Mouse (Mus musculus) spleen, postnatal 4 days (tissue): ENCODE data around the gene Pum2.
A peak's percentile ranks its signal among the peaks of the same experiment; 100 is the strongest.

Experiments
- DNase-seq, 2 experiments: peaks; one replicate each; pipeline ENCODE4 v3.0.0; 2022; ENCODE audit warnings: low spot score in 2 of 2

Gene Pum2

GRCm38 (mm10) chr12:8673974-8674306 is at the start of gene Pum2:
Gene Pum2, plus strand, starts transcription at chr12:8674134.
- DNase-seq, result peak; percentile 93 to 97

GRCm38 (mm10) chr12:8629537-8629936 is 44.4 kb upstream of the Pum2 start:
- DNase-seq, result peak in 1 of 2 experiments; percentile 55

GRCm38 (mm10) chr12:8631691-8632090 is 42.2 kb upstream of the Pum2 start:
- no peak for DNase-seq

- DNase-seq, result no peak
Measured at GRCm38 (mm10) chr12:8632737-8633365, 41.1 kb upstream of the Pum2 start.

DNA sequence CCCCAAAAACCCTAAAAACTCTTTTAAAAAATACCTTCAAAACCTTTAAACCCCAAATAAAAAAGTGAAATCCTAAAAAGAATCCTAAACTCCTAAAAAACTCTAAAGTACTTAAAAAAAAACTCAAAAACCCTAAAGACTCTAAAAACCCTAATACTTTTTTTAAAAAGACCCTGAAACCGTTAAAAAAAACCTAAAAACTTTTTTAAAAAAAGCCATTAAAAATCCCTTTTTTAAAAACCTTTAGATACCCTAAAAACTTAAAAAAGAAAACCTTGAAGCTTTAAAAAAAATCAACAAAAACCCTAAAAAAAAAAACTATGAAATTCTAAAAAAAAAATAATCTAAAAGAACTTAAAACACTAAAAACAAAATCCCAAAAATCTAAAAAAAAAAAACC is 39.6 kb upstream of the Pum2 start:
- no peak for DNase-seq

DNA sequence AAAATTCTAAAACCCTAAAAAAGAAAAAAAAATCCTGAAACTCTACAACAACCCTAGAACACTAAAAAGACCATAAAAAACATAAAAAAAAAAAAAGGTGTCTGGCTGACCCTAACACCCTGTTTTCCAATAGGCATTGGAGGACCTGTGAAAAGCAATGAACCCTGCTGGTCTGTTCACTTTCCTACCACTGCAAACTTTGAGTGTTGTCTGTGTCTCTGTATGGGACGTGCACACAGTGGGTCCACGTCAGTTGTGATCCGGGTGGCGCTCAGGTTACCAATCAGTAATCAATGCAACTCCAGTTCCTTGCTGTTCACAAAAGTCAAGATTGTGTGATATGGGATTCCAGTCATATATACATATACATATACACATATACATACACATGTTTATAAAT is 38.4 kb upstream of the Pum2 start:
- DNase-seq, result peak in 1 of 2 experiments; percentile 52

- DNase-seq, result peak in 1 of 2 experiments; percentile 54
Measured at GRCm38 (mm10) chr12:8636945-8637344, 37.0 kb upstream of the Pum2 start.

GRCm38 (mm10) chr12:8638411-8639087 is 35.4 kb upstream of the Pum2 start:
- DNase-seq, result peak; percentile 86 to 95

DNA sequence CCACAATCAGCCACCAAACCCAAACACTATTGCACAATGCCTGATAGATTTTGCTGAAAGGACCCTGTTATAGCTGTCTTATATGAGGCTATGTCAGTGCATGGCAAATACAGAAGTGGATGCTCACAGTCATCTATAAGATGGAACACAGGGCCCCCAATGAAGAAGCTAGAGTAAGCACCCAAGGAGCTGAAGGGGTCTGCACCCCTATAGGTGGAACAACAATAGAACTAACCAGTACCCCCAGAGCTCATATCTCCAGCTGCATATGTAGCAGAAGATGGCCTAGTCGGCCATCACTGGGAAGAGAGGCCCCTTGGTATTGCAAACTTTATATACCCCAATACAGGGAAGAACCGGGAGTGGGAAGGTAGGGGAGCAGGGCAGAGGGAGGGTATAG is 33.7 kb upstream of the Pum2 start:
- DNase-seq, result peak in 1 of 2 experiments; percentile 47

GRCm38 (mm10) chr12:8640711-8641424 is 33.1 kb upstream of the Pum2 start:
- peak; percentile 98 to 99 for DNase-seq

DNA sequence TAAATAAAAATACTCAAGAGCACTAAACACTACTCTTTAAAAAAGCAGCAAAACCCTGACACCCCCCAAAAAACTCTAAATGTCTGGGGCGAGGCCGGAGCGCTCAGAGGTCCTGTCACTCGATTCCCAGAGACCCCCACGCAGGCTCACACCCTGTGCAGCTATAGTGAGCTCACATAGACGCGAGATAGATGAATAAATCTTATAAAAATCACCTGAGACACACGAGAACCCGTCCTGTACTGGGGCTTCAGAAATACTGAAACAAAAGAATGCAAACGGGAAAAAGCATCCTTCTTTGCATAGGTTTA is 32.6 kb upstream of the Pum2 start:
- peak in 1 of 2 experiments; percentile 56 for DNase-seq

- peak in 1 of 2 experiments; percentile 32 for DNase-seq
Measured at GRCm38 (mm10) chr12:8648211-8648610, 25.7 kb upstream of the Pum2 start.

- DNase-seq, result peak; percentile 6 to 36
Measured at GRCm38 (mm10) chr12:8650027-8650426, 23.9 kb upstream of the Pum2 start.

GRCm38 (mm10) chr12:8656596-8656995 is 17.3 kb upstream of the Pum2 start:
- peak in 1 of 2 experiments; percentile 55 for DNase-seq

- peak in 1 of 2 experiments; percentile 47 for DNase-seq
Measured at GRCm38 (mm10) chr12:8657116-8657515, 16.8 kb upstream of the Pum2 start.

DNA sequence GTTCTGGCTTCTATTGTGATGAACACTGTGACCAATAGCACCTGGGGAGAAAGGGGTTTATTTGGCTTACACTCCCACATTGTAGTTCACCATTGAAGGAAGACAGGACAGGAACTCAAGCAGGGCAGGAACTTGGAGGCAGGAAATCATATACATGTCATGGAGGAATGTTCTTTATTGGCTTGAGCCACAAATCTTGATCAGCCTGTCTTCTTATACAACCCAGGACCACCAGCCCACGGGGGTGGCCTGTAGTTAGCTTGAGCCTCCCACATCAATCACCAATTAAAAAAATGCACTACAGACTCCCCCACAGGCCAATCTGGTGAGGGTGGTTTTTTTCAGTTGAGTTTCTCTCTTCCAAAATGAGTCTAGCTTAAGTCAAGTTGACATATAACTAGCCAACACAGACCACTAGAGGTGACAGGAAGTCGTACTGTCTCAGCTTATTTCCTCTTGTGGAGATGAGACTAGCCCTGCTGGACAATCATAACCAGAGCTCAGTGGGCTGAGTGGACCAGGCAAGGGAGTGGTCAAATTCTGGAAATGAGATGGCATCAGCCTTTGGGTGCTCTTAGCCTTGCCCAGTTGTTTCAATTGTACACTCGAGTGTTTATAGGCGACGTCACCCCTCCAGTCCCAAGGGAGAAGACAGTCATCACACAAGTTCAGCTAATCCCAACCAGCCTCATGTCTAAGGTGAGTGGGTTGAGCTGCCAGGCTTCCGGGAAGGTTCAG is 16.1 kb upstream of the Pum2 start:
- DNase-seq, result no peak

DNA sequence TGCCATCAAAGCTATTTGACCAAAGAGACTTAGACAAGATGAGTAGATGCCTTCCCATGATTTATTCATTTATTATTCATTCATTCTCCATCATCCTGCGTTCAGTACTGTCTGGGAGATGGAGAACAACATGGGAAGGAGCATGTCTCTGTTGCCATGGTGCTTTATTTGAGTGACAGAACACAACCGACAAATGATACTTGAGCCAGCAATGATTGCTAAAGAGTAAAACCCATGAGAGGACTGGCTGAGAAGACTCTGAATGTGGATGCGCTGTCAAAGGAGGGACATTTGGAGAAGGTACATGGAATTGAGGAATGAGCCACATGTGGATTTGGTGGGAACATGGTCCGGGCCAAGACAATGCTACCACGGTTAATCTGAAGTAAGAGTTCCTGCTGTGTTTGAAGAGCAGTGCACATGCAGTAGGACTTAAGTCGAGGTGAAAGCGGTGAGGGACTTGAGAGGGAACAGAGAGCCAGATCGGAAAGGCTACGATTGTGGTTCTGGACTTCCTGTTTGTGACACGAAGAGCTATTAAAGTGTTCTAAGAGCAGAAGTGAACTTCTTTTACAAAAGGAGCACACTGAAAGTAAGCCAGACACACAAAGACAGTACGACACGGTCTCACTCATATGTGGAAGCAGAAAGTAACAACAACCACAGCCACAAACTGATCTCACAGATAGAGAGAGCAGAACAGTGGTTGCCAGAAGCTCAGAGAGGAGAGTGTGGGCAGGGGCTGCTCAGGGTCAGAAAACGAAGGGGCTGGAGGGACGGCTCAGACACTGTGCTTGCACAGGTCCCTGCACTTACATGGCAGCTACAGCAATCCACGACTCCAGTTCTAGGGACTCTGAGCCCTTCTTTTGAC is 14.3 kb upstream of the Pum2 start:
- peak in 1 of 2 experiments; percentile 65 for DNase-seq

DNA sequence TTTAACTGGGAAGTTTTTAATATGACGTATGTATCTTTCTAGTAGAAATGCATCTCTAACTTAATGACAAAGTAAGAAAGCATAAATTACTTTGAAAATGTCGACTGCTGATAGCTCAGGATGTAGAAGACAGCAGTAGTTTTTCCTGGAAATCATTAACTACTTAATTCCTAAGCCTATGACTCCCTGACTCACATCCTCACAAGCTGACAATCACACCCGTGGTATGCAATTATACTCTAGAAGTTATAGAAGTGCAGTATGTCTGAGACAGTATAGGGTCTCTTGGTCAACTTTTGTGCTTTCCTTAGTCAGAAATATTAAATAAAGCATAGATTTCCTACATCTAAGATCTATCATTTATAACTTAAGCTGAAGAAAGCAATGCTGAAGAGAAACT is 12.2 kb upstream of the Pum2 start:
- no peak for DNase-seq

DNA sequence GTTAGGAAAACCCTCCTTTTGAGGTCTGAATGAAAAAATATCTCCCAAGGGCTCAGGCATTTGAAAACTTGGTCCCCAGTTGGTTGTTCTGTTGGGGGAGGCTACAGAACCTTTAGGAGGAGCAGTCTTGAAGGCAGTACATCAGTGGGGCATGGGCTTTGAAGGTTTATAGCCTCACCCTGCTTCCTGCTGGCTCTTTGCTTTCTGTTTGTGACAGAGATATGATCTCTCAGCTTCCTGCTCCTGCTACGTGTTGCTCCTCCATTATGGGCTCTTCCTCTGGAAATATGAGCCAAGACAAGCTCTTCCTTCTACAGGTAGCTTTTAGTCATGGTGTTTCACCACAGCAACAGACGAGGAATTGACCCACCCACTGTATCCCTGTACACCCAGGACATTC is 11.8 kb upstream of the Pum2 start:
- DNase-seq, result no peak

GRCm38 (mm10) chr12:8662721-8663120 is 11.2 kb upstream of the Pum2 start:
- no peak for DNase-seq

GRCm38 (mm10) chr12:8667473-8668255 is 6.3 kb upstream of the Pum2 start:
- DNase-seq, result no peak
